Mouse (Mus musculus): ENCODE data around the gene Chrnb2. TPM values are rescaled to one million over a fixed set of nuclear protein-coding genes. Genes with fewer than 3 reads are reported as not detected.

Chrnb2 gene
- polyA plus RNA-seq, 1 experiment from 2014 or later: 28.0 TPM

- Histone ChIP-seq H3K4me3 (peak overlapping the region; percentile 44), H3K27ac (no peak overlapping the region), H3K9ac (peak overlapping the region; percentile 42; the same call in 1 of the 2 replicates), H3K4me1 (peaks cover 17% of the 10 kb centered on the region), H3K4me2 (replicated peaks) (peak overlapping the region; percentile 73), H3K9me3 (no peaks in the 10 kb centered on the region), H3K27me3 (replicated peaks) (no peaks in the 10 kb centered on the region), H3K36me3 (no peaks in the 10 kb centered on the region; the same call in 1 of the 2 replicates)
- ATAC-seq (ENCODE audit: low FRiP score, low read depth): peak; percentile 90
- WGBS: 3% methylated on average over 32 of the region's 32 CpGs
Measured at GRCm38 (mm10) chr3:89730350-89731331, 33.8 kb downstream of the Chrnb2 start.

- Histone ChIP-seq H3K4me2 (replicated peaks) (no peak overlapping the region), H3K9ac (no peak overlapping the region), H3K27ac (no peak overlapping the region), H3K4me1 (peaks cover 17% of the 10 kb centered on the region), H3K9me3 (no peaks in the 10 kb centered on the region), H3K4me3 (no peak overlapping the region), H3K27me3 (replicated peaks) (no peaks in the 10 kb centered on the region), H3K36me3 (no peaks in the 10 kb centered on the region)
- ATAC-seq (ENCODE audit: low FRiP score, low read depth): no peak
- WGBS: 84% methylated on average over 2 of the region's 2 CpGs
Measured at GRCm38 (mm10) chr3:89728848-89729247, 35.6 kb downstream of the Chrnb2 start.

GRCm38 (mm10) chr3:89727028-89727427 lies 37.4 kb downstream of the Chrnb2 start:
- no peak for ATAC-seq (ENCODE audit: low FRiP score, low read depth)
- Histone ChIP-seq H3K4me2 (replicated peaks) (no peak overlapping the region), H3K4me3 (no peak overlapping the region), H3K36me3 (no peaks in the 10 kb centered on the region), H3K9ac (no peak overlapping the region), H3K9me3 (no peaks in the 10 kb centered on the region), H3K27me3 (replicated peaks) (no peaks in the 10 kb centered on the region), H3K27ac (no peak overlapping the region), H3K4me1 (peaks cover 21% of the 10 kb centered on the region)
- WGBS: 28% methylated on average over 4 of the region's 4 CpGs

- H3K36me3 ChIP-seq: no peaks in the 10 kb centered on the region
- no peak overlapping the region for H3K4me2 ChIP-seq (replicated peaks)
- no peak overlapping the region for H3K9ac ChIP-seq
- WGBS: 63% methylated on average over 7 of the region's 7 CpGs
- H3K27me3 ChIP-seq (replicated peaks): no peaks in the 10 kb centered on the region
- ATAC-seq (ENCODE audit: low FRiP score, low read depth): 0 out of 2 replicates have a peak, but pooled peaks have one; percentile 25
- H3K4me1 ChIP-seq: peaks cover 4% of the 10 kb centered on the region; the same call in 1 of the 2 replicates
- H3K4me3 ChIP-seq: no peak overlapping the region
- H3K27ac ChIP-seq: no peak overlapping the region
- no peaks in the 10 kb centered on the region for H3K9me3 ChIP-seq
Measured at GRCm38 (mm10) chr3:89723400-89724084, 40.9 kb downstream of the Chrnb2 start.

- Histone ChIP-seq H3K4me1 (peaks cover 4% of the 10 kb centered on the region; the same call in 1 of the 2 replicates), H3K4me2 (replicated peaks) (no peak overlapping the region), H3K27me3 (replicated peaks) (no peaks in the 10 kb centered on the region), H3K36me3 (no peaks in the 10 kb centered on the region), H3K4me3 (no peak overlapping the region), H3K9ac (no peak overlapping the region), H3K27ac (no peak overlapping the region), H3K9me3 (no peaks in the 10 kb centered on the region)
- no peak for ATAC-seq (ENCODE audit: low FRiP score, low read depth)
Measured at GRCm38 (mm10) chr3:89722032-89722431, 42.4 kb downstream of the Chrnb2 start.

- Histone ChIP-seq H3K36me3 (no peaks in the 10 kb centered on the region), H3K4me2 (replicated peaks) (peak overlapping the region; percentile 85), H3K9me3 (no peaks in the 10 kb centered on the region), H3K9ac (peak overlapping the region; percentile 94), H3K27ac (no peak overlapping the region), H3K4me1 (peaks cover 14% of the 10 kb centered on the region; the same call in 1 of the 2 replicates), H3K4me3 (peak overlapping the region; percentile 96), H3K27me3 (replicated peaks) (no peaks in the 10 kb centered on the region)
- 68% methylated on average over 6 of the region's 6 CpGs for WGBS
- no peak for ATAC-seq (ENCODE audit: low FRiP score, low read depth)
Measured at GRCm38 (mm10) chr3:89715967-89716256, 48.5 kb downstream of the Chrnb2 start.

- 2% methylated on average over 59 of the region's 59 CpGs for WGBS
- H3K27ac ChIP-seq: peak overlapping the region; percentile 74
- no peaks in the 10 kb centered on the region for H3K9me3 ChIP-seq
- H3K4me2 ChIP-seq (replicated peaks): peak overlapping the region; percentile 85
- H3K9ac ChIP-seq: peak overlapping the region; percentile 94
- H3K27me3 ChIP-seq (replicated peaks): no peaks in the 10 kb centered on the region
- H3K4me1 ChIP-seq: peaks cover 14% of the 10 kb centered on the region; the same call in 1 of the 2 replicates
- no peaks in the 10 kb centered on the region for H3K36me3 ChIP-seq
- H3K4me3 ChIP-seq: peak overlapping the region; percentile 96
- ATAC-seq (ENCODE audit: low FRiP score, low read depth): peak; percentile 65
Measured at GRCm38 (mm10) chr3:89715207-89715966, 49.0 kb downstream of the Chrnb2 start.

GRCm38 (mm10) chr3:89714359-89715206 lies 49.8 kb downstream of the Chrnb2 start, which contains the start of gene Adar:
Gene Adar, plus strand, starts transcription at chr3:89715022.
- Histone ChIP-seq H3K27ac (peak within 1 kb of the TSS; percentile 74), H3K9ac (peak within 1 kb of the TSS; percentile 94), H3K4me3 (peak within 1 kb of the TSS; percentile 96), H3K4me1 (peaks cover 14% of the 10 kb centered on the region; the same call in 1 of the 2 replicates), H3K9me3 (no peaks in the 10 kb centered on the region), H3K27me3 (replicated peaks) (no peaks in the 10 kb centered on the region), H3K36me3 (no peaks in the 10 kb centered on the region), H3K4me2 (replicated peaks) (peak within 1 kb of the TSS; percentile 85)
- WGBS: 6% methylated on average over 28 of the region's 28 CpGs
- peak; percentile 87 for ATAC-seq (ENCODE audit: low FRiP score, low read depth)

- H3K27me3 ChIP-seq (replicated peaks): no peaks in the 10 kb centered on the region
- no peak overlapping the region for H3K4me2 ChIP-seq (replicated peaks)
- ATAC-seq (ENCODE audit: low FRiP score, low read depth): no peak
- WGBS: 84% methylated on average over 6 of the region's 6 CpGs
- no peaks in the 10 kb centered on the region; the same call in 1 of the 2 replicates for H3K4me1 ChIP-seq
- no peak overlapping the region for H3K27ac ChIP-seq
- H3K9me3 ChIP-seq: no peaks in the 10 kb centered on the region
- H3K36me3 ChIP-seq: no peaks in the 10 kb centered on the region
- H3K4me3 ChIP-seq: no peak overlapping the region
- H3K9ac ChIP-seq: no peak overlapping the region
Measured at GRCm38 (mm10) chr3:89704064-89704463, 60.4 kb downstream of the Chrnb2 start.

GRCm38 (mm10) chr3:89703596-89703995 lies 60.8 kb downstream of the Chrnb2 start:
- 39% methylated on average over 3 of the region's 3 CpGs for WGBS
- Histone ChIP-seq H3K9ac (no peak overlapping the region), H3K36me3 (no peaks in the 10 kb centered on the region), H3K4me3 (no peak overlapping the region), H3K4me1 (no peaks in the 10 kb centered on the region; the same call in 1 of the 2 replicates), H3K4me2 (replicated peaks) (no peak overlapping the region), H3K27ac (no peak overlapping the region), H3K9me3 (no peaks in the 10 kb centered on the region), H3K27me3 (replicated peaks) (no peaks in the 10 kb centered on the region)
- no peak for ATAC-seq (ENCODE audit: low FRiP score, low read depth)

- no peaks in the 10 kb centered on the region for H3K27me3 ChIP-seq (replicated peaks)
- no peaks in the 10 kb centered on the region for H3K36me3 ChIP-seq
- no peak overlapping the region for H3K27ac ChIP-seq
- H3K9me3 ChIP-seq: no peaks in the 10 kb centered on the region
- no peak overlapping the region for H3K4me3 ChIP-seq
- no peak for ATAC-seq (ENCODE audit: low FRiP score, low read depth)
- no peak overlapping the region for H3K9ac ChIP-seq
- H3K4me1 ChIP-seq: no peaks in the 10 kb centered on the region; the same call in 1 of the 2 replicates
- WGBS: 71% methylated on average over 11 of the region's 11 CpGs
- H3K4me2 ChIP-seq (replicated peaks): no peak overlapping the region
Measured at GRCm38 (mm10) chr3:89700461-89700860, 64.0 kb downstream of the Chrnb2 start.
